ENCODE assay signal across 8 mouse cellular contexts in the genomic region with DNA sequence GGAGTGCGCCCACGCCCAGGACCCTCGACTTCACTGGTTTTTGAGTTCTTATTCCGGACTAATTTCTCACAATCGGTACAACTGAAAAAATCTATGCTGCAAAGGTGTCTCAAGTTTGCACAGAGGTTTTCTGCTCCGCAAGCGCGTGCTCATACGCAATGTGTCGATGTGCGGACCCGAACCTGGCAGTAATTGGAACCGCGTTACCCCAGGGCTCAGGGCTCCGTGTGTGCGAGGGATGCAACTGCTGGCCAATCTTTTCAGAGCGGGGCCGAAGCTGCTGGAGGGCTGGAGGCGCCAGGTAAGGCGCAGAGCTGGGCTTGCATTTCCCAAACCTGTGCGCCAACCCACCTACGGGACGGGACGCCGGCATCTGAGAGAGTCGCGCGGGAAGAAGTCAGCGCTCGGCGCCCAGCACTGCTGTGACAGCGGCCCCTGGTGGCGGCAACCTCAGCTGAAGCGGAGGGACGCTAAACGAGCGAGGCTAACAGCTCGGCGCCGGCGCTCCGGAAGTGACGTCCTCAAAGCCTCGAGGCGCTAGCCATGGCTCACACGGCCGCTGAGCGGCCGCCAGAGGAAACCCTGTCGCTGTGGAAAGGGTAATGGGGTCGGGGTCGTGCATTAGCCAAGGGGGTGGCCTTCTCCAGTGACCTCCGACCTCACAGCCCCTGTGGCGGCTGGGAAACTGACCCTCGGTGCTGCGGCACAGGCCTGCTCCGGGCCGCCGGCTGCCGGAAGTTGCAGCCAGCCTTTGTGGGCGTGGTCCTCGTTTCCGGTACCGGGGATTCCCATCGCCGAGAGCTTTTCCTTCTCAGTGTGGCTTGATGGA. TPM values are rescaled to one million over a fixed set of nuclear protein-coding genes. Genes with fewer than 3 reads are reported as not detected.
DNase-seq lines count a peak whose midpoint lies in the region; ATAC-seq lines count a peak whose summit lies in the region.

Gene Endov, plus strand, starts transcription at position 487 of the 829 bp plus-strand sequence.

- H3K27me3 ChIP-seq in intestine, embryonic 14.5 days (replicated peaks; ENCODE audit: control insufficient read depth, insufficient read depth, low read length): no peaks in the 10 kb centered on the region

- peak; percentile 95 for ATAC-seq in intestine, embryonic 14.5 days (replicated peaks; ENCODE audit: low FRiP score, low TSS enrichment, low read depth)

- H3K9ac ChIP-seq in intestine, embryonic 14.5 days (ENCODE audit: low read length): peak within 1 kb of the TSS; percentile 89

- under 1% methylated on average over 66 of the region's 66 CpGs for WGBS in intestine, embryonic 14.5 days

- peak within 1 kb of the TSS; percentile 87 for H3K27ac ChIP-seq in intestine, embryonic 14.5 days (ENCODE audit: low read depth)

- H3K4me3 ChIP-seq in intestine, embryonic 14.5 days (ENCODE audit: low read depth, low read length): peak within 1 kb of the TSS; percentile 82

- H3K4me1 ChIP-seq in intestine, embryonic 14.5 days (replicated peaks; ENCODE audit: control insufficient read depth, insufficient read depth, low read length): peaks cover 13% of the 10 kb centered on the region

- intact Hi-C loops in left cerebral cortex, postnatal 14 days (cut with DNase I): loop anchor here (2.0 kb wide), 1 partner anchor 190 kb away; the partner anchor contains the start of gene Eif4a3

- peaks cover 19% of the 10 kb centered on the region for H3K36me3 ChIP-seq in intestine, embryonic 14.5 days (ENCODE audit: control insufficient read depth, insufficient read depth, low read length)

- H3K4me2 ChIP-seq in intestine, embryonic 14.5 days (ENCODE audit: low read length): peak within 1 kb of the TSS; percentile 67

- peak; percentile 100 for DNase-seq in adrenal gland, adult 18-20 months (ENCODE audit: low spot score in 2 of 2)
- peak; percentile 100 for DNase-seq in embryo, embryonic 11 days
- peak; percentile 93 for DNase-seq in gastrocnemius, postnatal 25 days
- peak; percentile 99 for DNase-seq in intestine, embryonic 14.5 days (ENCODE audit: low spot score)
- peak; percentile 97 to 99 for DNase-seq in left cerebral cortex, postnatal 14 days (ENCODE audit: low spot score in 2 of 2)
- peak; percentile 97 for DNase-seq in mesoderm, embryonic 11.5 days (ENCODE audit: low read depth, low spot score)
- DNase-seq in right cerebral cortex, postnatal 36 days (ENCODE audit: low spot score in 2 of 2): peak; percentile 97 to 99
- DNase-seq in yolk sac, embryonic 10.5 days (ENCODE audit: low spot score): peak; percentile 95

- no peaks in the 10 kb centered on the region for H3K9me3 ChIP-seq in intestine, embryonic 14.5 days (ENCODE audit: control insufficient read depth, low read length)

RNA-seq across cellular contexts. Expression of gene Endov, which starts in this region (rescaled TPM):
- 10 to 100 TPM; 14.4 to 15.6 TPM for total RNA-seq in adrenal gland, adult 18-20 months (2021)
- 1 to 10 TPM; 3.9 to 4.8 TPM for total RNA-seq in gastrocnemius, postnatal 25 days (2021)
- polyA plus RNA-seq in intestine, embryonic 14.5 days (2014; fragmentation: Nextera tagmentation; extraction: Ambion mirVana): 15.3 and 15.8 TPM in 2 replicates
- 10 to 100 TPM; 23.9 to 27.1 TPM for total RNA-seq in left cerebral cortex, postnatal 14 days (2021)

Comparison
In these comparisons a context has a peak if more than half of its experiments do, and no peak if none do; other contexts are left out.
1. Peak in every context shown above with its lines: DNase-seq, ATAC-seq, H3K4me3 ChIP-seq and H3K27ac ChIP-seq.